Mouse (Mus musculus) Patski (cell line): ENCODE measurements around the gene Podnl1. TPM values are rescaled to one million over a fixed set of nuclear protein-coding genes. Genes with fewer than 3 reads are reported as not detected.

ENCODE experiments used
- ATAC-seq: fragments of 100-300 bp; one replicate; pipeline ENCODE4 v1.8.0; 2021
- CTCF ChIA-PET: fragments of 350-600 bp; sonication (Branson Sonifier 250); formaldehyde crosslinking; loops from one replicate; lab custom pipeline; 2022; ENCODE audit warnings: inconsistent platforms; lab: Charles Lee
- POLR2A ChIA-PET: fragments of 350-600 bp; sonication (Branson Sonifier 250); formaldehyde crosslinking; loops from one replicate; lab custom pipeline; 2022; ENCODE audit warnings: antibody characterized with exemption, inconsistent platforms; lab: Charles Lee
- DNase-seq: peaks from one replicate; pipeline ENCODE4 v3.0.0-alpha.2; 2011; ENCODE audit warnings: low read depth, low spot score
- H3K27me3 ChIP-seq: fragments of 371-371 bp; one replicate; pipeline ENCODE4 v1.5.1; 2021
- CTCF ChIP-seq: fragments of 100-300 bp; IDR thresholded peaks from one replicate; pipeline ENCODE4 v1.5.1; 2021
- in situ Hi-C: fragments of 300-500 bp; cut with MboI; formaldehyde crosslinking; loops from 3 replicates; pipeline ENCODE4 v1.11.1; 2018; ENCODE audit warnings: low pct_unique_long_range_greater_than_20kb, mixed read lengths
- polyA plus RNA-seq: library from polyadenylated mRNA; unstranded; gene quantifications from one replicate; pipeline ENCODE4 v1.2.3, GENCODE M21; 2021

The Podnl1 gene
- 4.9 TPM for polyA plus RNA-seq

DNA sequence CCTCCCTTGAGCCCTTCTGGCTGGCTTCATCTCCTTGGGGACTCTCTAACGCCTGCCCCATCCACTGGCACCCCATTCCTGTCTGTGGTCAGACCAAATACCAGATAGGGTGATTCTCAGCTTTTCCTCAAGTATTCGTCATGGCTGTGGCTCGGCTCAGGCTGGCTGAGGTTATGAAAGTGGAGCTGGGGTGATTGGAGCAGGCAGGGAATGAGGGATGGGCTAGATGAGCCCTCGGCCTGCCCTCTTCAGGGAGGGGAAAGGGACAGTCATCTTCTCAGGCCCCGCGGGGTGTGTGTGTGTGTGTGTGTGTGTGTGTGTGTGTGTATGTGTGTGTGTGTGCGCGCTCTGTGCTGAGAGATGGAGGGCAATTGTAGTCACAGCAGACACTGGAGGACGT lies at the start of gene Podnl1:
Gene Podnl1 (plus strand): TSS at position 334 of the 400 bp plus-strand sequence.
- peak; percentile 89 for ATAC-seq
- ChIA-PET CTCF (interaction anchor here (2.8 kb wide), 1 partner anchor 10 kb away, joined by 11 read pairs; no protein-coding TSS in a partner anchor), POLR2A (interaction anchor here (0.5 to 1.4 kb wide), 5 partner anchors 10 to 121 kb away, joined by 3 read pairs; no protein-coding TSS in a partner anchor)
- peak; percentile 68 for DNase-seq
- in situ Hi-C loops: no loop called here
- no peaks in the 10 kb centered on the region for H3K27me3 ChIP-seq
- no peak for TF ChIP-seq CTCF

DNA sequence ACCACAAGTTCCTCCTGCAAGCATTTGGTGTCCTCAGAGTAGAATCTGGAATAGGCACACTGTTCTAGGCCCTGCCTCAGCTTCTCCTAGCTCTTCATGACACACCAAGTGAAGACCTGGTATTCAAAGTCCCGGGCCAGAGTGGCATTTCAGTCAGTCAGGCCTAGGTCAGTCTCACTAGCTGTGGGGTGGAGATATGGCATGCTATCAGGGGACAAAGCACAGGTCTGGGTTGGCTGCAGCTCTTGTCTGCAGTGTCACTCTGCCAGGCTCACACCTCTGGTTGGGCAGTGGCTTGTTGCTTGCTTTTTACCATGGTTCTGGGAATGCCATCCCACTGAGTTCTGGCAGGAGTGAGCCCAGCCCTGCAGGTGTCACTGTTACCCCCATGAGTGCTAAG lies 49.4 kb upstream of the Podnl1 start:
- POLR2A ChIA-PET: interaction anchor here (1.0 to 1.1 kb wide), 2 partner anchors 9 to 12 kb away, joined by 3 read pairs; no protein-coding TSS in a partner anchor
- DNase-seq (no peak), ATAC-seq (no peak)
- CTCF ChIA-PET: interaction anchor here (0.9 kb wide), 1 partner anchor 19 kb away, joined by 3 read pairs; no protein-coding TSS in a partner anchor
- H3K27me3 ChIP-seq: no peaks in the 10 kb centered on the region
- in situ Hi-C loops: no loop called here
- TF ChIP-seq CTCF: no peak

DNA sequence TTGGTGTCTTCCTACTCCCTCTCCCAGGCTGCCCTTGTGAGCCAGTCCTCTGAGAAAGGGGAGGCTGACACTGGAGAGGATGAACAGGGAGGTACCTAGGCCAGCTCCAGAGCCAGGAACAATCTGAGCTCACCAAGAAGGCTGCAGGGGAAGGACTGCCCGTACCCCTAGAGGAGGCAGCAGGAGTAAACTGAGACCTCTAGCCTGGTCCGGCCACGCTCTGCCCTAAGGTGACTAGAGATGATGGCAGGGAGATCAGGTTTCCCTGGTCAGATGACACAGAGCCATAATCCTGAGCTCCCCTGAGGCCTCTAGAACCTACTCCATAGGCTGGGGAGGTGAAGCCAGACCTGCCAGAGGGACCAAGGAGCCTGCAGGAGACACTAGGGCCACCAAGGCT lies 48.9 kb upstream of the Podnl1 start:
- ChIA-PET CTCF (interaction anchor here (0.9 kb wide), 1 partner anchor 19 kb away, joined by 3 read pairs; no protein-coding TSS in a partner anchor), POLR2A (interaction anchor here (1.1 kb wide), 1 partner anchor 11 kb away, joined by 3 read pairs; no protein-coding TSS in a partner anchor)
- no peaks in the 10 kb centered on the region for H3K27me3 ChIP-seq
- ATAC-seq (no peak), DNase-seq (no peak)
- no peak for TF ChIP-seq CTCF
- in situ Hi-C loops: no loop called here

DNA sequence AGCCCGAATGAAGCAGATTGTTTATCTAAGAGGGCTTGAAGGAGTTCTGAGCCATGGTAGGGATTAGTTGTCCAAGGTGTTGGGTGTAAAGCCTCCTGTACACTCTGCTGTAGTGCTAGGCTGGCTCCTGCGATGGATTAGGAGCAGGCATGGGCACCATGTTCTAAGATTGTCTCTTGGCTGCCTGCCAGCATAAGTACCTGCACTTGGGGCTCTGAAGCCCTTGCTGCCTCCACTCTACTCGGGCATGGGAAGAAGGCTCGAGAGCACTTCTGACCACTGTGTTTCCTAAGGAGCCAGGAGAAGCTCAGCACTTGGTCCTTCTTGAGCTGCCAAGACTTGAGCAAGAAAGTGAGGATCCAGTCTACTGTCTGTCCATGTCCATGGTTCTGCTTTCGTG lies 46.6 kb upstream of the Podnl1 start:
- TF ChIP-seq CTCF: no peak
- H3K27me3 ChIP-seq: no peaks in the 10 kb centered on the region
- DNase-seq: no peak
- ATAC-seq: no peak
- in situ Hi-C loops: no loop called here
- ChIA-PET POLR2A (no interaction called here), CTCF (no interaction called here)

DNA sequence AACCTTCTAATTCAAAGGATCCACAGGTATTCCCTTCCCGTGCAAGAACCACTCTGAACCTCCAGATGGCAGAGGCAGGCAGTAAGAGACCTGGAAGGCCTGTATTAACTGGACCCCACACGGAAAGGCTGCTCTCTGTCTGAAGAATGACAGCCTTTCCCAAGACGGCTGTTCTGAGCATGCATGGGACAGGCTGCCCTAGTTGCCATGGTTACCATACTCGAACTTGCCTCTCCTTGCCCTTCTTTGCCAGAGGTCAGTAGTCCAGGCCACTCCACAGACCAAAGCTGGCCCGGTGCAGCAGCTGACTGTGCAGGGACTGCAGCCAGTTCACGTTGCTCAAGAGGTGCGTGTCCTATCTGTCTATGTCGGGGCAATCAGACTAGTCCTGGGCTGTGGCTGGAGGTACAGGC lies 42.0 kb upstream of the Podnl1 start:
- DNase-seq (no peak), ATAC-seq (no peak)
- CTCF ChIA-PET: no interaction called here
- H3K27me3 ChIP-seq: no peaks in the 10 kb centered on the region
- POLR2A ChIA-PET: no interaction called here
- no peak for TF ChIP-seq CTCF
- in situ Hi-C loops: no loop called here

DNA sequence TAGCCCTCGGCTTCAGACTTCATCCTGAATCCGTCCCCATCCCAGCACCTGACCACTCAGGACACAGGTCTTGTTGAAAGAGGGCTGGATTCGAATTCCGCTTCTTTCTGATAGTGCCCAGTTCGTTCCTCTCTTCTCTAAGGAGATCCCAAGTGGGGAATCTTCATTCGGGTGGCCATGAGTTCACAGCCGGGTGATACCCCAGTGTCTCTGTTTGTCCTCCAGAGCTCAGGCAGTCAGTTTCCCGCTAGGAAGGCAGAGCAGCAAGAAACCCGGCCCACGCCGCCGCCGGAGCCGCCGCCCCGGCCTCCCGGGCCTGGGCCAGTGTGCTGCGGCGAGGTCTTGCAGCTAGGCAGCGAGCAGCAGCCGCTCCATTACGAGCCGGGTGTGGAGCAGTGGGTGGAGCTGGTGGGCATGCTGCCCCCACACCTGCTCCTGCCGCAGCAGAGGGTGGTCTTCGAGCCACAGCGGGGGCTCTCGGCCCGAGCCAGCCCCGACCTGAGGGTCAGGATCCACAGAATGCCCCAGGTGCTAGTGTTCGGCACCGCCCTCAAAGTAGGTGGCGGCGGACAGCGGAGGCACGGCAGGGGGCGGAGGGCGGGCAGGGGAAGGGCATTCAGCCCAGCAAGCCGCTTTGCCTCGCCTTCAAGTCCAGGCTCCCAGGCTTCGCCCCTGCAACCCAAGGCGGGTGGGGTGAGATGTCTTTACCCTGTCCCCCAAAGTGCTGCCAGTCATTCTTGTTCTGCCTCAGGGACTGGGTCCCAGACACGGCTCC lies 41.3 kb upstream of the Podnl1 start:
- CTCF ChIA-PET: no interaction called here

DNA sequence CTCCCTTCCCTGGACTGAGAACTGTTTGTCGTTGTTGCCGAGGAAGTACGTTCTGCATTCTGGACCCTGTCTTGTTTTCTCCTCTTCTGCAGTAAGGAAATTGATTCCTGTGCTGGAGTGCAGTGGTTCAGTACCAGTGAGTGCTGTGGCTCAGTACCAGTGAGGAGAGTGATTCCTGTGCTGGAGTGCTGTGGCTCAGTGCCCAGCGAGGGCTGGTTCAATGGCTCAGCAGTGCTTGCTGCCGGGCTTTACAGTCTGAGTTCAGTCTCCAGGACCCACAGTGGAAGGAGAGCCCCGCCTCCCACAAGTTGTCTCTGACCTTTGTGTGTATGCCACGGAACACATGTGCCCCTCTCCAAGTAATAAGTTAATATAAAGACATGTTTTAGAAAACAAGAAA lies 38.6 kb upstream of the Podnl1 start:
- ChIA-PET CTCF (no interaction called here), POLR2A (no interaction called here)
- DNase-seq: no peak
- in situ Hi-C loops: no loop called here
- TF ChIP-seq CTCF: no peak
- no peaks in the 10 kb centered on the region for H3K27me3 ChIP-seq
- no peak for ATAC-seq

More for the DNA sequence above, 41.3 kb upstream of the Podnl1 start:
- no peak for TF ChIP-seq CTCF
- POLR2A ChIA-PET: no interaction called here
- H3K27me3 ChIP-seq: no peaks in the 10 kb centered on the region
- in situ Hi-C loops: no loop called here
- no peak for ATAC-seq
- no peak for DNase-seq

DNA sequence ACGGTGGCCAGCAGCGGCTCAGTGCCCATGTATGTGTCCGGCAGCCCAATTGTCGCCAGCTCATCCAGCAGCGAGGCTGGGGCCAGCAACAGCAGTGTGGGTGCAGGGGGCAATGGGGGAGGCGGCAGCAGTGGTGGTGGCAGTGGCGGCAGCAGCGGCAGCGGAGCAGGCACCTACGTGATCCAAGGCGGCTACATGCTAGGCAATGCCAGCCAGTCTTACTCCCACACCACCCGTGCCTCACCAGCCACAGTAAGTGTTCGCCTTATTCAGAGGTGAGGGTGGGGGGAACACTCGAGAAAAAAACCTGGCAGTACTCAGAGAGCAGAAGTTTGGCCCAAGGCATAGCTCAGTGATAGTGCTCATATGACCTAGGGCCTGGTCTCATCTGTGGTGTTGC lies 38.0 kb upstream of the Podnl1 start:
- CTCF ChIA-PET: no interaction called here
- TF ChIP-seq CTCF: no peak
- DNase-seq: no peak
- ATAC-seq: no peak
- H3K27me3 ChIP-seq: no peaks in the 10 kb centered on the region
- in situ Hi-C loops: no loop called here
- POLR2A ChIA-PET: interaction anchor here (1.0 kb wide), 1 partner anchor 11 kb away, joined by 3 read pairs; no protein-coding TSS in a partner anchor

DNA sequence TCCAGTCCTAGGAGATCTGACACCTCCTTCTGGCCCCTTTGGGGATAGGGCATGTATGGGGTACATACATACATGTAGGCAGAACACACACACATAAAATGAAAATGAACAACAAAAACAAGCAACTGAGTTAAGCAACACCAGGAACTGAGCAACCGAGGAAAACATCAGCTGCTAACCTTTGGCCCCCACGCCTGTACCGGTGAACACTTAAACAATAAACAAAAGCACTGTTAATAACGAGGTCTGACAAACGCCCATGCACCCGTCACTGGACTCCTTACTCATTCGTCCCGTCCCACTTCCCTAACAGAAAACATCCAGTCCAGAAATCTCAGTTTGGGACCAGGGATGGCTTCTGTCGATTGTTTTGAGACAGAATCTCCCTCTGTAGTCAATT lies 36.5 kb upstream of the Podnl1 start:
- POLR2A ChIA-PET: interaction anchor here (0.7 kb wide), 1 partner anchor 170 kb away, joined by 3 read pairs; no protein-coding TSS in a partner anchor
- no peak for TF ChIP-seq CTCF
- H3K27me3 ChIP-seq: no peaks in the 10 kb centered on the region
- in situ Hi-C loops: no loop called here
- ATAC-seq (no peak), DNase-seq (no peak)
- CTCF ChIA-PET: no interaction called here

DNA sequence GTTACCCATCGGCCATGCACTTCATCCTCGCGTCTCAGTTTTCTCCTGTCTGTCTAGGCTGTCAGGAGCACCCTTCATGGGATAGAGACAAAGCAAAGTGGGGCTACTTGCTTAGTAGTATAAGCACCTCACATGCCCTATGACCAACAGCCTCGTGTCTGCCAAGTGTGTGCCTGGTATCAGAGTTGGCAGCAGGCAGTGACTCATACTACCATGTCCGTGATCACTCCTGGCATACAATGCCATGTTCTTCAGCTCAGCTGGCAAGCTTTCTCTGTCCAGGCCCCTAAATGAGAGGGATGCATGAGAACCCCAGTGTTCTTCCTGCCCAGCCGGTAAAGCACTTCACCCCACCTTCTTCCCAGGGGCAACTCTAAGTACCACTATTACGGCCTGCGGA lies 35.2 kb upstream of the Podnl1 start:
- ATAC-seq (no peak), DNase-seq (no peak)
- POLR2A ChIA-PET: no interaction called here
- H3K27me3 ChIP-seq: no peaks in the 10 kb centered on the region
- in situ Hi-C loops: no loop called here
- CTCF ChIA-PET: interaction anchor here (0.8 kb wide), 1 partner anchor 45 kb away, joined by 3 read pairs; no protein-coding TSS in a partner anchor
- no peak for TF ChIP-seq CTCF

DNA sequence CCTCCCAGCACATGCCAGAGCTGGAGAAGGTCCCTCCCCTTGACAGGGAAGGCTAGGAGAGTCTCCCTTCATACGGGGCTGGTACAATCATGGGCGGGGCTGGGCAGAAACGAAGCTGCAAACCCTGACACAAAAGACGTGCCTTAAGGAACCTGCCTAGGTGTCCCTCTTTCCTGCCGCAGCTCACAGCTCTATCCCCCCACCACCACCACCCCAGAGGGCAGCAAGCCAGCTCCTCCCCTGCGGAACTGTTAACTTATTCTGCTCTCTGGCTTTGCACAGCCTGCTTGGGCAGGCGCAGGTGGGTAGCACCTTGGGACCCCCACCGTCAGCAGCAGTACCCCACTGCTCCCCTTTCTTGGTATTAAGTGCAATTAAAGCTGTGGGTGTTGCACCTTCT lies 29.7 kb upstream of the Podnl1 start:
- TF ChIP-seq CTCF: no peak
- ATAC-seq (no peak), DNase-seq (no peak)
- CTCF ChIA-PET: interaction anchor here (0.7 kb wide), 1 partner anchor 20 kb away, joined by 3 read pairs; no protein-coding TSS in a partner anchor
- POLR2A ChIA-PET: no interaction called here
- H3K27me3 ChIP-seq: no peaks in the 10 kb centered on the region
- in situ Hi-C loops: no loop called here
